Mouse (Mus musculus): ENCODE data around the gene Ube2q2.

DNA sequence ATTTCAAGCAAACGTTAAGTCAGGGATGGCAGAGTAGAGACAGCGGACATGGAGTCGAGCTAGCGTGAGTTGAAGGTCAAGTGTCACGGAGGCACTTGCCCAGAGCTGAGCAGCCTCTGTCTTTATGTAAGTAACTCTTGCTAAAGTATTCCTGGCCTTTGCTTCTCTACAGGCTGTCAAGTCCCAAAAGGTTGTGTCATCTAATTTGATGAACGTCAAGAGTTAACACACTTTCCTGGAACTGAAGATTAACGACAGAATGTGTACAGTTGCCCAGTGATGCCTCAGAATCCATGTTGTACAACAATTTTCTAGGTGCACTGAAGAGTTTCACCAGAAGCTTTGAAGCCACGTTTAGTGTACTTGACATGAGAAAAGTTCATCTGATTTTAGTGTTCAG, 97.8 kb downstream of the Ube2q2 start:
- TF ChIP-seq CTCF (IDR thresholded peaks at IDR 0.05; ENCODE audit: extremely low read depth, insufficient read length, insufficient replicate concordance, low read depth, low read length) (no peak), POLR2A (IDR thresholded peaks at IDR 0.05; ENCODE audit: low read depth, low read length) (no peak)
